Mouse (Mus musculus) thymus, adult 2 months (tissue): ENCODE results near the gene Gm10428.

Source experiments
- CTCF ChIP-seq: fragments of 200-500 bp; IDR thresholded peaks from 2 replicates; pipeline ENCODE4 v1.5.1; 2012; ENCODE audit warnings: mild to moderate bottlenecking, control low read depth, low read length, moderate library complexity, borderline replicate concordance; ENCODE audit not compliant: control insufficient read depth, poor library complexity, insufficient read depth; ENCODE audit errors: extremely low read depth
- POLR2A ChIP-seq: fragments of 200-500 bp; IDR thresholded peaks from 2 replicates; pipeline ENCODE4 v1.6.1; 2012; ENCODE audit warnings: mild to moderate bottlenecking, low read length, control low read depth, moderate library complexity; ENCODE audit not compliant: control insufficient read depth, poor library complexity, insufficient read depth; ENCODE audit errors: extremely low read depth

DNA sequence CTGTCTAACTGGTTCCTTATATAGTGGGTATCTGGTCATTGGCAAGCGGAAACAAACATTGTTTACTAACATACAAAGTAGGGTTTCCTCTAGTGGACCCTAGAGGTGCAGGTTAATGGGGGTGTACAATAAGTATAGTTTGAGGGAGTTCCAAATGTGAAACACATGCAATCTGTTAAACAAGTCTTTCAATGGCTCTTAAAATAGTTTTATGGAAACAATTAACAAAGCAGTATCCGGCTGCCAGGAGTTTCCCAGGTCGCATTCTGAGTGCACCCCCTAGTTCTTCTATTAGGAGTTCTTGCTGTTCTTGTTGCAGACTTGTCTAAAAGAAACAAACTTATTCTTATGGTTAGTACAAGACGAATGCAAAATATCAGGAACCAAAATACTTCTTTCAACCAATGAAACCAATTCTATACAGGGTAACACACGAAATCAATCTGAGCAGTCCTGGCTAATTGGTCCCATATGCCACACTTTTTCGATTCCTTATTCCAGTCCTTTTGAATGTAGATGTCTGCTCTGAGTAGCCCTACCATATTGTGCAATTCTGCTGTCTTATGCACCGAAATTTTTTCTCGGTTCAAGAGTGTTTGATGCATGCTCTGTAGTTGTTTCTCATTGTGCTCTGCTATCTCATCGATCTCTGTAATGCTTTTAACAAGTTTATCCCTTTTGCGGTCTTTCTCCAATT lies 10.5 kb upstream of the Gm10428 start:
- no peak for TF ChIP-seq POLR2A
- TF ChIP-seq CTCF: no peak
